Mouse (Mus musculus) liver, embryonic 14.5 days (tissue): Measurements from ENCODE around the gene Eif5a.

Source experiments
- CTCF ChIP-seq: IDR thresholded peaks from 2 replicates; pipeline ENCODE4 v1.5.1; 2016; ENCODE audit warnings: antibody characterized with exemption, low read depth, control low read depth
- EP300 ChIP-seq: IDR thresholded peaks from 2 replicates; pipeline ENCODE4 v1.6.1; 2016; ENCODE audit warnings: antibody characterized with exemption, low read depth

GRCm38 (mm10) chr11:69913554-69914371 lies 8.0 kb downstream of the Eif5a start, which contains the start of gene Gps2:
- TF ChIP-seq CTCF = no peak; the same call in 1 of the 2 replicates
- TF ChIP-seq EP300 = peak; percentile 49; the same call in 1 of the 2 replicates
